ENCODE assay signal across 9 mouse cellular contexts in the genomic region with DNA sequence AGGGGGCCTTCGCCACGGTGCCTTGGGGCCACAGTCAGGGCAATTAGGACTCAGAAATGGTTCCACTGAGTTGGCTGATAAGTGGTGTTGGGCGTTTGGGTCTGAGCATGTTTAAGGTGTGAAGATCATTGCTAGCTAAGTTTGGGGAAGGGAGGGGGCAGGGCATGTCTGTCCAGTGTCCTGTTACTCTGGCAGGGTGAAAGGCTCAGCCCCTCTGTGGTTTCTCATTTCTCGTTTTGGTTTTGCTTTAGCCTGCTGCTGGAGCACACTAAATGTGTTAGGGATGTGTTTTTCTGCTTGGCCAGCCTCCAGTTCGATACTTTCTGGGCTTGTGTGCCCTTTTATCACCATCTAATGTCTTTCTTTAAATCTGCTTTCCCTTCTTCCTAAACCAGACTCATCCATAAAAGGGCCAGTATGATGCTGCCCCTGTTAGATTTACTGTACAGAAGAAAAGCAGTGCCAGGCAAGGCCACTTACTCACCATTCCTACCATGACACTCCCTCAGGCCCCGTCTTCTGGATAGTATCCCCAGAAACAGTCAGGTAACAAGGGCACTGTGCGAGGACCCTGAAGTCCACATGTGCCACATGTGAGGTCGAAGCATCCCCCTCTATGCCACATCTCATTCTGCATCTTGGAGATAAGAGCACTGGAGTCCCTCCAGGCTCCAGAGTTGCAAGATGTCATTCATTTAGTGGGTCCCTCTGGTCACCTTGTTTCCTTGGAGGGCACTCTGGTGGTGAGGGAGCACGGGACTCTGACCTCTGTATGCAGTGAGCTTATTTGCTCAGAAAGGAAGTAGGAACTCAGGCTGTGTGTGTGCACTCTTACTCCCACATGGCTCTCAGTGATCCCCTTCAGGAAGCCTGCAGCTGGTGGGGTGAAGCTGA. TPM values are rescaled to one million over a fixed set of nuclear protein-coding genes. Genes with fewer than 3 reads are reported as not detected.
DNase-seq lines count a peak whose midpoint lies in the region; ATAC-seq and TF ChIP-seq lines count a peak whose summit lies in the region.
"Had no signal": no experiment of that assay in that cellular context is flagged by ENCODE, and none has a peak within 500 bp of the region (broad histone marks: within the 10 kb centered on the region; RNA-seq: fewer than 3 reads in every experiment).

No protein-coding gene starts in this region.

- no peak for ATAC-seq in intestine, embryonic 15.5 days

- TF ChIP-seq POLR2A in small intestine, adult 2 months (IDR thresholded peaks at IDR 0.05; ENCODE audit: low read depth, low read length): no peak

- 48% methylated on average over 9 of the region's 9 CpGs for WGBS in intestine, embryonic 15.5 days
- WGBS in small intestine, adult 2 months: 36% methylated on average over 9 of the region's 9 CpGs

- DNase-seq in layer of hippocampus, adult 2 months (ENCODE audit: low spot score in 2 of 2): no peak
- DNase-seq in layer of hippocampus, adult 9-10 months (ENCODE audit: low spot score): no peak
- DNase-seq in adipocyte (ENCODE audit: low spot score): peak; percentile 42
- DNase-seq in cerebellum, adult 9-10 months: no peak
- DNase-seq in embryo, embryonic 10.5 days (ENCODE audit: low spot score): no peak
- no peak for DNase-seq in right cerebral cortex, postnatal 4 days
- DNase-seq: retina, postnatal 1 day had no signal

- no peaks in the 10 kb centered on the region for H3K27me3 ChIP-seq in intestine, embryonic 15.5 days (replicated peaks)
- H3K27me3 ChIP-seq in small intestine, adult 2 months (ENCODE audit: control insufficient read depth, insufficient read depth, low read length): no peaks in the 10 kb centered on the region

- no peak overlapping the region for H3K4me3 ChIP-seq in layer of hippocampus, adult 2 months
- no peak overlapping the region for H3K4me3 ChIP-seq in intestine, embryonic 15.5 days (replicated peaks)
- H3K4me3 ChIP-seq in small intestine, adult 2 months (ENCODE audit: low read depth, low read length): no peak overlapping the region

- H3K9me3 ChIP-seq in intestine, embryonic 15.5 days: no peaks in the 10 kb centered on the region

- H3K4me2 ChIP-seq in intestine, embryonic 15.5 days (replicated peaks): peak overlapping the region; percentile 10; the same call in 1 of the 2 replicates

- peak overlapping the region; percentile 68 for H3K27ac ChIP-seq in layer of hippocampus, adult 2 months
- peak overlapping the region; percentile 77 for H3K27ac ChIP-seq in intestine, embryonic 15.5 days
- H3K27ac ChIP-seq in small intestine, adult 2 months (ENCODE audit: insufficient read depth, low read depth, low read length): peak overlapping the region; percentile 67

- H3K4me1 ChIP-seq in intestine, embryonic 15.5 days (replicated peaks): peaks cover 59% of the 10 kb centered on the region
- H3K4me1 ChIP-seq in small intestine, adult 2 months (ENCODE audit: control insufficient read depth, insufficient read depth, insufficient read length, low read length): peaks cover 55% of the 10 kb centered on the region

- no peak overlapping the region; the same call in none of the 2 replicates for H3K9ac ChIP-seq in intestine, embryonic 15.5 days

- H3K36me3 ChIP-seq in intestine, embryonic 15.5 days: peaks cover 10% of the 10 kb centered on the region
- peaks cover 13% of the 10 kb centered on the region for H3K36me3 ChIP-seq in small intestine, adult 2 months (ENCODE audit: control insufficient read depth, insufficient read depth, low read length)

- TF ChIP-seq CTCF in layer of hippocampus, adult 2 months (conservative IDR thresholded peaks at IDR 0.05): no peak
- no peak for TF ChIP-seq CTCF in small intestine, adult 2 months (IDR thresholded peaks at IDR 0.05; ENCODE audit: extremely low read depth, insufficient read length, insufficient replicate concordance, low read depth, low read length)

RNA-seq across cellular contexts. Expression of gene Capzb, which starts 15.8 kb away (rescaled TPM):
- total RNA-seq in layer of hippocampus, adult 2 months (2021): 100 to 1,000 TPM; 374 to 416 TPM
- polyA plus RNA-seq in intestine, embryonic 15.5 days (2015; fragmentation: Nextera tagmentation; extraction: Ambion mirVana): 410 and 425 TPM in 2 replicates
- polyA plus RNA-seq in small intestine, adult 2 months (2012; rRNA removed): 159 and 390 TPM in 2 replicates
